Mouse (Mus musculus) forebrain, embryonic 10.5 days (tissue): ENCODE results near the gene Ccdc47. TPM values are rescaled to one million over a fixed set of nuclear protein-coding genes. Genes with fewer than 3 reads are reported as not detected.
"Not testable (repeated sequence)": the region's sequence is repeated elsewhere in the genome, so short reads cannot be mapped to it uniquely, and the experiment has no call there.

Experiments
- DNase-seq: peaks from one replicate; pipeline ENCODE4 v3.0.0-alpha.2; 2017; ENCODE audit warnings: low spot score; ENCODE audit errors: extremely low spot score
- H3K27ac ChIP-seq: fragments of 300-500 bp; sonication (generic); 2 replicates; pipeline ENCODE4 v1.5.1; 2016; ENCODE audit warnings: mild to moderate bottlenecking
- H3K27me3 ChIP-seq: fragments of 300-500 bp; sonication (generic); 2 replicates; pipeline ENCODE4 v1.6.1; 2016; ENCODE audit warnings: mild to moderate bottlenecking; ENCODE audit not compliant: poor library complexity, severe bottlenecking
- H3K36me3 ChIP-seq: fragments of 300-500 bp; sonication (generic); replicated peaks from 2 replicates; pipeline ENCODE4 v1.6.1; 2016; ENCODE audit warnings: mild to moderate bottlenecking, moderate library complexity
- H3K4me1 ChIP-seq: fragments of 300-500 bp; sonication (generic); 2 replicates; pipeline ENCODE4 v1.6.1; 2016
- H3K4me3 ChIP-seq: fragments of 300-500 bp; sonication (generic); 2 replicates; pipeline ENCODE4 v1.5.1; 2016; ENCODE audit warnings: mild to moderate bottlenecking, moderate library complexity
- H3K9me3 ChIP-seq: fragments of 300-500 bp; sonication (generic); 2 replicates; pipeline ENCODE4 v1.6.1; 2016; ENCODE audit warnings: mild to moderate bottlenecking, moderate library complexity
- WGBS: fragments of 180-500 bp; shearing (Covaris S2); methylation state at CpG from one replicate; pipeline ENCODE4 v1.1.7; 2016; 5-methylcytosine and 5-hydroxymethylcytosine counted together
- polyA plus RNA-seq: library from polyadenylated mRNA; unstranded; fragments of >200 nt; fragmentation: Nextera tagmentation; extraction: Ambion mirVana; gene quantifications from 2 replicates; pipeline ENCODE4 v1.2.1, GENCODE M21; 2016

Ccdc47 gene
- polyA plus RNA-seq, 1 experiment from 2014 or later: 77.3 TPM

DNA sequence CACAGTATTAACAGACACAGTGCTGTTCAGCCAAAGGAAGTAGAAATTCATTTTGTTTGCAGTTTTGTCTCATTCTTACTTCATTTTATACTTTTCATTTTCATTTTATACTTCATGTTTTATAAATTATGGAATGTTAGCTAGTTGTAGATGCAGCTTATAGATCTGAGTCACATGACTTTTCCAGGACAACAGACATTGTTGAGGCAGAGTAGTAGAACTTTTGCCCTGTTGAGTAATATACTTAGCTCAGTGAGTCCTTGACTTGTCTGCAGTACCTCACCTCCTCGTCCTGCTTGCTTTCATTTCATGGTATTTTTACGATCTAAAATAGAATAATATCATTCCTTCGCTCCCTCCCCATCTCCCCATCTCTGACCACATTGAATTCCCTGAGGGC, 4.5 kb upstream of the Ccdc47 start:
- Histone ChIP-seq H3K4me1 (peaks cover 15% of the 10 kb centered on the region), H3K36me3 (peaks cover 22% of the 10 kb centered on the region), H3K27ac (no peak overlapping the region), H3K4me3 (no peak overlapping the region), H3K9me3 (no peaks in the 10 kb centered on the region), H3K27me3 (no peaks in the 10 kb centered on the region)
- WGBS: 91% methylated on average over 3 of the region's 3 CpGs
- DNase-seq: no peak

DNA sequence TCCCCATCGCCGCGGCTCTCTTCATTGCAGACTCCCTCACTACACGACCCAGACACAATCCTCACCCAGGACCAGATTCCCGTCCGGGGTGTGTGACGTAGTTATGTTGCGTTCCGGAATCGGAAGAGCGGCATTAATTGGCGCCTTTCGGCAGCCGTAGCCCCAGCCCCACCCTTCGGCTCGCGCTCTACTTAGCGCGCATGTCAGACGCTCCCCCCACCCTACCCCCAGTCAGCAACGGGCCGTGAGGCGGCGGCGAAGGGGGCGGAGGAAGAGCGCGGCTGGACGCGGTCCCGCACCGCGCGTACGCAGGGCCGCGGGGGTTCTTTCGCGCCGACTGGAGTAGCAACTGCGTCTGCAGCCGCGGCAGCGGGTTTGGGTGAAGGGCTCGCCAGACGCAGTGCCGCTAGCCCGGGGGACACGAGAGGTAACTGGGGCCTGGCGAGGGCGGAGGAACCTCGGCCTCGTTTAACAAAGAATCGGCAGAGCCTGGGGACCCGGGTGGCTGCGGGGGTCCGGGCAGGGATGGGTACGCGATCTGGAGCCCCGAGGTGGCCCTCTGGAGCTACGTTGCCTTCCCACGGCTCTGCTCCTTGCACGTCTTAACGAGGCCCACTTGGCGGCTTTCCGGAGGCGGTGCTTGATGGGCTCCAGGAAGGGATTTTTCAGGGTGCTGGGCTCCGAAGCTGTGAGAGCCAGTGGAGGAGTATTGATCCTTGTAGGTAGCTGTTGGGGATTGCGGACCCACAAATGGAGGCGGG, 766 bp upstream of the Ccdc47 start, which contains the start of gene Ddx42:
Gene Ddx42 (plus strand): TSS at position 197 of the 761 bp plus-strand sequence.
- H3K27ac ChIP-seq: peak within 1 kb of the TSS; percentile 94
- H3K36me3 ChIP-seq: peaks cover 23% of the 10 kb centered on the region
- H3K4me1 ChIP-seq: peaks cover 27% of the 10 kb centered on the region
- H3K9me3 ChIP-seq: no peaks in the 10 kb centered on the region
- under 1% methylated on average over 70 of the region's 70 CpGs for WGBS
- H3K4me3 ChIP-seq: peak within 1 kb of the TSS; percentile 79
- peak; percentile 88 for DNase-seq
- no peaks in the 10 kb centered on the region for H3K27me3 ChIP-seq

- Histone ChIP-seq H3K4me3 (peak overlapping the region; percentile 79), H3K36me3 (peaks cover 38% of the 10 kb centered on the region), H3K9me3 (no peaks in the 10 kb centered on the region), H3K4me1 (peaks cover 27% of the 10 kb centered on the region), H3K27me3 (no peaks in the 10 kb centered on the region), H3K27ac (peak overlapping the region; percentile 94)
- 37% methylated on average over 7 of the region's 7 CpGs for WGBS
- no peak for DNase-seq
Observed at GRCm38 (mm10) chr11:106215450-106215859, 689 bp downstream of the Ccdc47 start.

- no peak for DNase-seq
- 94% methylated on average over 5 of the region's 5 CpGs for WGBS
- H3K36me3 ChIP-seq: peaks cover 44% of the 10 kb centered on the region
- H3K4me1 ChIP-seq: peaks cover 27% of the 10 kb centered on the region
- H3K9me3 ChIP-seq: no peaks in the 10 kb centered on the region
- H3K27me3 ChIP-seq: no peaks in the 10 kb centered on the region
- no peak overlapping the region for H3K27ac ChIP-seq
- peak overlapping the region; percentile 79 for H3K4me3 ChIP-seq
Observed at GRCm38 (mm10) chr11:106214856-106215255, 1.3 kb downstream of the Ccdc47 start.

DNA sequence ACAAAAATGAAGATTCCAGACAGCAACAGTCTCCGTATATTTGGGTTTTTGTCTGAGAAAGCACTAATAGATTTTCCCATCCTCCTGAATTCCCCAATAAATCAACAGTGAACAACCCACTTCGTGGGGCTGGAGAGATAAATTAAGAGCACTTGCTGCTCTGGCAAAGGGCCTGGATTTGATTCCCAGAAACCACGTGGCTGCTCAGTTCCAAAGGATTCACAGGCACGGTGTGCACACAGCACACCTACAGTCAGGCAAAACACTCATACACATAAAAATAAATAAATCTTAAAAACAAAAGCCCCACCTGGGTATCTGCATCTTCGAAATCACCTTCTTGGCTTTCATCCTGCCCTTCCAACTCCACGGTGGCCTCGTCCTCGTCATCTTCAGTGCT, 3.4 kb downstream of the Ccdc47 start:
- peaks cover 64% of the 10 kb centered on the region for H3K36me3 ChIP-seq
- H3K27ac ChIP-seq: no peak overlapping the region
- 95% methylated on average over 8 of the region's 8 CpGs for WGBS
- H3K27me3 ChIP-seq: no peaks in the 10 kb centered on the region
- DNase-seq: no peak
- H3K4me1 ChIP-seq: peaks cover 15% of the 10 kb centered on the region
- no peak overlapping the region for H3K4me3 ChIP-seq
- no peaks in the 10 kb centered on the region for H3K9me3 ChIP-seq

DNA sequence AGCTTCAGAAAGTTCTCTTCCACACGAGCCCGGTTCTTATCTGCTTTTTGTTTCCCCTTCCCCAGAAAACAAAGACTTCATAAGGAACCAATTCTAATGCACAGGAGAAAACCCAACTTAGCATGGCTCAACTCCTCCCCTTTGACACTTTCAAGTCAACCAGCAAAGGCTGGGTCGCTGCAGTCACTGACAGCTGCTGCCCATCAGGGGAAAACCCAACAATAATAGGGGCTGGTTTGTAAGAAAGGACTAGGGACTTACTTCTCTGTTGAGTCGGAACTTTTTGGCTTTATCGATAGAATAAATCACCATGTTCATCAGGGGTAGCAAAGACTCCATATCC, 14.1 kb downstream of the Ccdc47 start, which contains the start of gene Strada:
Gene Strada (minus strand): TSS at position 46 of the 343 bp plus-strand sequence.
- no peaks in the 10 kb centered on the region for H3K27me3 ChIP-seq
- no peak for DNase-seq
- H3K4me3 ChIP-seq: no peak within 1 kb of the TSS
- no peaks in the 10 kb centered on the region for H3K9me3 ChIP-seq
- H3K36me3 ChIP-seq: peaks cover 96% of the 10 kb centered on the region
- H3K27ac ChIP-seq: no peak within 1 kb of the TSS
- H3K4me1 ChIP-seq: no peaks in the 10 kb centered on the region
- WGBS: 88% methylated on average over 5 of the region's 5 CpGs

DNA sequence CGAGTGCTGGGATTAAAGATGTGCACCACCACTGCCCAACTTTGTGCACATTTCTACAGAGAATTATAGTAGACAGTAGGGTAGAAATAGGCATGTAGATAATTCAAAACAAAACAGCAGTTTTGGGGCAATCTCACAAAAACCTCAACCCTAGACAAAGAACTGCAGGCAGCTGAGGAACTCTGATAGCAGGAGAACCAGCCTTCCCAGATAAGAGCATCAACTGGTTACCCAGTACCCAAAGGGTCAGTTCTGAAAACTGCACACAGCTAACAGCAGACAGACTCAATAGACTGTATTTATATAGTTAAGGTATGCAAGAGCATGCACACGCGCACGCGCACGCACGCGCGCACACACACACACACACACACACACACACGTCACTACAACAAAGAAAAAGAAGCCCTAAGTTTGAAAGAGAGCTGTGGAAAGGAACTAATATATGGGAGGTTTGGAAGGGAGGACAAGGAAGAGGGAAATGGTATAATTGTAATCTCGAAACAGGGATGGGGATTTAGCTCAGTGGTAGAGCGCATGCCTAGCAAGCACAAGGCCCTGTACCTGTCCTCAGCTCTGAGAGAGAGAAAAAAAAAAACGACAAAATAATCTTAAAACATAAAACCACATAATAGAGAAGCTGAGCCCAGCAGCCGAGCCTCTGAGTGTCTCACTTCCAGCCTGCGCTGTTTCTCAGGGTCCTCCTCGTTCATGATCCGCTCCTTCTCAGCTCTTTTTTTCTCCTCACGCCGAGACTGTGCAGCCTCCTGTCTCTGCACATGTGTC, 14.6 kb downstream of the Ccdc47 start:
- peaks cover 96% of the 10 kb centered on the region for H3K36me3 ChIP-seq
- WGBS: 94% methylated on average over 19 of the region's 19 CpGs

DNA sequence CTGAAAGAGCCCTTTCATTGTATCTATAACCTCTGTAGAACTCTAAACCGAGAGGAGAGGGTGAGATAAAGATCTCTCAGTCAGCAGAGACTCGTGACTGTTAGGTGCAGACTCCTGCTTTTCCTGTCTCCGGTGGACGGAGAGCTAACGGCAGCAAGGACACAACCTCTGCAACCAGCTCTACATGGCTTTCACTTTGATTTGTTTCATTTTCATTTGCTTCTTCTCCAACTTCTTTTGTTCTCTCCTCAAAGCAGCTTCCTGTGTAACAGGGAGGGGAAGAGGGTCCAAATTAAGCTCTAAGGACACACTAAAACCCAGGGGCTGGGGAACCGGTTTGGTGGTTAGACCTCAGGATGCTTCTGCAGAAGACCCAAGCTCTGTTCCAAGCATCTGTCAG, 15.4 kb downstream of the Ccdc47 start:
- Histone ChIP-seq H3K27me3 (no peaks in the 10 kb centered on the region), H3K27ac (no peak overlapping the region), H3K9me3 (no peaks in the 10 kb centered on the region), H3K4me3 (no peak overlapping the region), H3K4me1 (no peaks in the 10 kb centered on the region), H3K36me3 (peaks cover 92% of the 10 kb centered on the region)
- 88% methylated on average over 6 of the region's 6 CpGs for WGBS
- DNase-seq: no peak

More for the DNA sequence above, 14.6 kb downstream of the Ccdc47 start:
- no peaks in the 10 kb centered on the region for H3K9me3 ChIP-seq
- no peaks in the 10 kb centered on the region for H3K27me3 ChIP-seq
- no peak for DNase-seq
- no peak overlapping the region for H3K4me3 ChIP-seq
- H3K27ac ChIP-seq: no peak overlapping the region
- no peaks in the 10 kb centered on the region for H3K4me1 ChIP-seq

DNA sequence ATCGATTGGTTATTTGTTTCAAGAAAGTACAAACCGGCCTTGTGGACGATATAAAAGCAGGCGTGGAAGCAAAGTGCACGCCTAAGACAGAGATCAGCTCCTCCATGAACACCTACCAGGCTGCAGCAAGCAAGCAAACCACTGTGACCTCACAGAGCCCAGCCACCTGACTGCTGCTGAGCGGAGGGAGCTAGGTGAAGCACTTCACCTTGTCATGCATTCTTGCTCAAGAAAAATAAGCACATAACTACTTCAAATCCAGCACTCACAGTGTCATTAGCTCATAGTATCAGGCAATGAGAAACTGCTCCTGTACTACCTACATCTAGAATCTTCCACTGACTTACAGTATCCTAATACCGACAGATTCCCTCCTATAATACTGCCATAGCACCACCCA, 16.1 kb downstream of the Ccdc47 start:
- not testable (repeated sequence) for H3K4me3 ChIP-seq, H3K27me3 ChIP-seq, H3K9me3 ChIP-seq, H3K4me1 ChIP-seq, DNase-seq, H3K27ac ChIP-seq
- WGBS: 92% methylated on average over 7 of the region's 7 CpGs
- peaks cover 85% of the 10 kb centered on the region for H3K36me3 ChIP-seq

DNA sequence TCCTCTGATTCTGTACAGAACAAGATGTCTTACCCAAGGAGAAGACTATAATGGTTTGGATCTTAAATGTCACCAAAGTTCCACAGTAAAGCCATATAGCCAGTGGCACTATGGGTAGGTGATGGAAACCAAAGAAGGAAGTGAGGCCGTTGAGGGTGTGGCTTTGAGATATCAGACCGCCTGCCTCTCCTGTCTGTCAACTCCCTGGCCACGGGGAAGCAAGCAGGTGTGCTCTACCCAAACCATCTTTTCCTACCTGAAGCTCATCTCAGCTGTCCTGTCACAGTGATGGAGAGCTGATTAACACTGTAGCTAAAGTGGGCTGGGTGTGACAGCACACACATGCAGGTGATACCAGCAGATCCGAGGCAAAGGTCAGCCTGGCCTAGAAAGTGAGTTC, 17.9 kb downstream of the Ccdc47 start:
- Histone ChIP-seq H3K27ac (no peak overlapping the region), H3K9me3 (no peaks in the 10 kb centered on the region), H3K4me1 (peaks cover 9% of the 10 kb centered on the region), H3K4me3 (no peak overlapping the region), H3K27me3 (no peaks in the 10 kb centered on the region), H3K36me3 (peaks cover 68% of the 10 kb centered on the region)
- WGBS: 93% methylated on average over 4 of the region's 4 CpGs
- no peak for DNase-seq

DNA sequence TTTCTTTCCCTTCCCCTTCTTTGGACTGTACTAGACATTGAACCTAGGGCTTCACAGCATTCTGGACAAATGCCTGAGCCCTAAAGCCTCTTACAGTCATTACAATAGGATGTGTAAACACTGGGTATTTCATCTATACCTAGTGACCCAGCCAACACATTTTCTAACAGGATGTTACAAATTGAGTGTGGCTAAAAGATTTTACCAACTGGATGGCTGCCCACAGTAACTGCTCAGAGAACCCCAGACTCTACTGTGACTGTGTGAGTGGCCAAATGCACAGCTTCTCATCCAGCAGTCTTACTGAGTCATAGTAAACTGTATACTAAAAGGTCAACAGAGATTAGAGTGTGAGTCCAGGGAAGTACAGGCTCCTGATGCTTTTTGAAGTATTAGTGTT, 20.8 kb downstream of the Ccdc47 start:
- no peak overlapping the region for H3K27ac ChIP-seq

GRCm38 (mm10) chr11:106194891-106195290, 21.3 kb downstream of the Ccdc47 start:
- Histone ChIP-seq H3K4me3 (no peak overlapping the region), H3K9me3 (no peaks in the 10 kb centered on the region), H3K27ac (no peak overlapping the region), H3K4me1 (peaks cover 21% of the 10 kb centered on the region), H3K36me3 (peaks cover 34% of the 10 kb centered on the region), H3K27me3 (no peaks in the 10 kb centered on the region)
- no peak for DNase-seq
- 95% methylated on average over 7 of the region's 7 CpGs for WGBS

More for the DNA sequence above, 20.8 kb downstream of the Ccdc47 start:
- H3K9me3 ChIP-seq: no peaks in the 10 kb centered on the region
- no peak for DNase-seq
- H3K4me3 ChIP-seq: no peak overlapping the region
- H3K4me1 ChIP-seq: peaks cover 21% of the 10 kb centered on the region
- peaks cover 38% of the 10 kb centered on the region for H3K36me3 ChIP-seq
- H3K27me3 ChIP-seq: no peaks in the 10 kb centered on the region

- H3K9me3 ChIP-seq: no peaks in the 10 kb centered on the region
- peaks cover 30% of the 10 kb centered on the region for H3K36me3 ChIP-seq
- H3K27ac ChIP-seq: peak overlapping the region; percentile 88
- peaks cover 21% of the 10 kb centered on the region for H3K4me1 ChIP-seq
- 34% methylated on average over 3 of the region's 3 CpGs for WGBS
- H3K27me3 ChIP-seq: no peaks in the 10 kb centered on the region
- no peak for DNase-seq
- H3K4me3 ChIP-seq: peak overlapping the region; percentile 68
Observed at GRCm38 (mm10) chr11:106194155-106194541, 22.0 kb downstream of the Ccdc47 start.
